ENCODE assay signal across 8 mouse cellular contexts in genomic region chrX:100739443-100739842, GRCm38 (mm10). TPM values are rescaled to one million over a fixed set of nuclear protein-coding genes. Genes with fewer than 3 reads are reported as not detected.
DNase-seq lines count a peak whose midpoint lies in the region; ATAC-seq and TF ChIP-seq lines count a peak whose summit lies in the region.

No protein-coding gene starts in this region.

- TF ChIP-seq POLR2A in olfactory bulb, adult 2 months (IDR thresholded peaks at IDR 0.05; ENCODE audit: insufficient read depth, low read depth, low read length): no peak

- no peaks in the 10 kb centered on the region for H3K36me3 ChIP-seq in lung, postnatal 0 days (ENCODE audit: insufficient read depth, low read length)
- H3K36me3 ChIP-seq in intestine, postnatal 0 days (ENCODE audit: control insufficient read depth, insufficient read depth): no peaks in the 10 kb centered on the region

- H3K27me3 ChIP-seq in lung, postnatal 0 days (replicated peaks; ENCODE audit: insufficient read depth, low read length): no peaks in the 10 kb centered on the region
- no peaks in the 10 kb centered on the region for H3K27me3 ChIP-seq in intestine, postnatal 0 days (replicated peaks; ENCODE audit: control insufficient read depth, insufficient read depth, low read length)

- no peak overlapping the region for H3K9ac ChIP-seq in lung, postnatal 0 days (replicated peaks; ENCODE audit: low read depth)
- no peak overlapping the region for H3K9ac ChIP-seq in intestine, postnatal 0 days (ENCODE audit: low read depth, low read length)

- no peak overlapping the region for H3K4me3 ChIP-seq in lung, postnatal 0 days (ENCODE audit: low read depth, low read length)
- H3K4me3 ChIP-seq in intestine, postnatal 0 days (ENCODE audit: low read depth, low read length): peak overlapping the region; percentile 22
- H3K4me3 ChIP-seq in olfactory bulb, adult 2 months (ENCODE audit: insufficient read depth, low read depth, low read length): peak overlapping the region; percentile 58

- no peak for TF ChIP-seq CTCF in lung, postnatal 0 days (IDR thresholded peaks at IDR 0.05)
- TF ChIP-seq CTCF in intestine, postnatal 0 days (IDR thresholded peaks at IDR 0.05; ENCODE audit: low read depth): no peak
- TF ChIP-seq CTCF in olfactory bulb, adult 2 months (IDR thresholded peaks at IDR 0.05; ENCODE audit: insufficient read depth, low read depth, low read length): no peak

- peak overlapping the region; percentile 42 for H3K4me2 ChIP-seq in lung, postnatal 0 days (replicated peaks; ENCODE audit: low read depth, low read length)
- peak overlapping the region; percentile 60 for H3K4me2 ChIP-seq in intestine, postnatal 0 days (replicated peaks; ENCODE audit: low read depth)

- H3K27ac ChIP-seq in lung, postnatal 0 days (ENCODE audit: low read length): no peak overlapping the region
- no peak overlapping the region for H3K27ac ChIP-seq in intestine, postnatal 0 days (ENCODE audit: low read depth, low read length)
- H3K27ac ChIP-seq in olfactory bulb, adult 2 months (ENCODE audit: insufficient read depth, low read depth, low read length): peak overlapping the region; percentile 89

- DNase-seq in cerebellum, adult 8-10 months: peak; percentile 13
- no peak for DNase-seq in cerebellum, adult 9-10 months
- no peak for DNase-seq in lung, postnatal 0 days (ENCODE audit: low spot score)
- DNase-seq in lung, adult 18-20 months: no peak
- no peak for DNase-seq in adrenal gland, adult 18-20 months (ENCODE audit: low spot score in 2 of 2)

- WGBS in lung, postnatal 0 days: 27% methylated on average over 9 of the region's 10 CpGs
- 25% methylated on average over 10 of the region's 10 CpGs for WGBS in intestine, postnatal 0 days
- 18% methylated on average over 10 of the region's 10 CpGs for WGBS in olfactory bulb, adult 2 months

- no peaks in the 10 kb centered on the region for H3K4me1 ChIP-seq in lung, postnatal 0 days (ENCODE audit: insufficient read depth, low read depth, low read length)
- H3K4me1 ChIP-seq in intestine, postnatal 0 days (replicated peaks; ENCODE audit: control insufficient read depth, insufficient read depth, low read length): no peaks in the 10 kb centered on the region
- H3K4me1 ChIP-seq in olfactory bulb, adult 2 months (ENCODE audit: control insufficient read depth, insufficient read depth, low read length): peaks cover 10% of the 10 kb centered on the region

- H3K9me3 ChIP-seq in lung, postnatal 0 days (ENCODE audit: low read length): no peaks in the 10 kb centered on the region
- 0 out of 2 replicates have a peak, but pooled peaks cover 4% of the 10 kb centered on the region for H3K9me3 ChIP-seq in intestine, postnatal 0 days (ENCODE audit: control insufficient read depth)

- ATAC-seq in lung, postnatal 0 days: no peak
- ATAC-seq in intestine, postnatal 0 days: no peak
- no peak for ATAC-seq in activated CD4-positive, CD25-positive, alpha-beta regulatory T cell, adult 4 months

- TF ChIP-seq EP300 in lung, postnatal 0 days (IDR thresholded peaks at IDR 0.05): no peak

RNA-seq across cellular contexts. Expression of gene Gdpd2, which starts 9.8 kb away (rescaled TPM):
- 23.2 and 42.0 TPM in 2 replicates for polyA plus RNA-seq in lung, postnatal 0 days (2015; fragmentation: Nextera tagmentation; extraction: Ambion mirVana)
- 7.2 and 7.7 TPM in 2 replicates for polyA plus RNA-seq in intestine, postnatal 0 days (2015; fragmentation: Nextera tagmentation; extraction: Ambion mirVana)
- polyA plus RNA-seq in olfactory bulb, adult 2 months (2012; ENCODE audit: insufficient read depth, insufficient read length, low replicate concordance, missing spikeins): not detected in 2 replicates
- under 1 TPM in 1 of 2 experiments, not detected in 1; 0.16 TPM for total RNA-seq in adrenal gland, adult 18-20 months (2021)
- not detected for polyA plus RNA-seq in activated CD4-positive, CD25-positive, alpha-beta regulatory T cell, adult 4 months (2017; shearing (Covaris generic))

RNA-seq across cellular contexts. Expression of gene Dlg3, which starts 28.1 kb away (rescaled TPM):
- 1.8 TPM in 2 replicates for polyA plus RNA-seq in lung, postnatal 0 days (2015; fragmentation: Nextera tagmentation; extraction: Ambion mirVana)
- polyA plus RNA-seq in intestine, postnatal 0 days (2015; fragmentation: Nextera tagmentation; extraction: Ambion mirVana): 2.2 and 2.9 TPM in 2 replicates
- 98.9 TPM in 1 of 2 replicates, not detected in the other for polyA plus RNA-seq in olfactory bulb, adult 2 months (2012; ENCODE audit: insufficient read depth, insufficient read length, low replicate concordance, missing spikeins)
- 10 to 100 TPM; 27.7 to 29.6 TPM for total RNA-seq in adrenal gland, adult 18-20 months (2021)
- 1 to 10 TPM; 1.9 to 2.3 TPM for polyA plus RNA-seq in activated CD4-positive, CD25-positive, alpha-beta regulatory T cell, adult 4 months (2017; shearing (Covaris generic))

Comparison
In these comparisons a context has a peak if more than half of its experiments do, and no peak if none do; other contexts are left out.
1. RNA of gene Dlg3, which starts 28.1 kb away (polyA plus RNA-seq): 98.9 TPM in olfactory bulb, adult 2 months; 1.9 to 2.3 TPM in activated CD4-positive, CD25-positive, alpha-beta regulatory T cell, adult 4 months, 2.2 to 2.9 TPM in intestine, postnatal 0 days and 1.8 TPM in lung, postnatal 0 days; every median in the first group is over 10 times any median in the second.